Mouse (Mus musculus): Measurements from ENCODE around the gene Rpa2.

- no peak for TF ChIP-seq GATA1 (IDR thresholded peaks at IDR 0.05; ENCODE audit: borderline replicate concordance, low read length)
- TF ChIP-seq FLI1 (IDR thresholded peaks at IDR 0.05; ENCODE audit: low read length): peak; percentile 59; the same call in 1 of the 2 replicates
These were observed at the start of gene Rpa2 for GRCm38 (mm10) chr4:132767914-132768876.

All from megakaryocyte, embryonic 14.5 days (primary cell).